Mouse (Mus musculus) kidney, postnatal 0 days (tissue): ENCODE results near the gene B3gntl1. TPM values are rescaled to one million over a fixed set of nuclear protein-coding genes. Genes with fewer than 3 reads are reported as not detected.

Experiments
- ATAC-seq: fragments of 200-750 bp; cut with Nextera tagmentation; replicated peaks from 2 replicates; pipeline ENCODE4 v1.8.0; 2017; ENCODE audit warnings: low read depth, moderate number of reproducible peaks, moderate TSS enrichment, moderate library complexity; ENCODE audit not compliant: low FRiP score
- DNase-seq: peaks from one replicate; pipeline ENCODE4 v3.0.0-alpha.2; 2016; ENCODE audit warnings: low spot score
- H3K27ac ChIP-seq: fragments of 300-500 bp; sonication (generic); 2 replicates; pipeline ENCODE4 v1.5.1; 2014; ENCODE audit warnings: mild to moderate bottlenecking
- H3K27me3 ChIP-seq: fragments of 300-500 bp; sonication (generic); 2 replicates; pipeline ENCODE4 v1.6.1; 2014; ENCODE audit warnings: low read length, mixed read lengths; ENCODE audit not compliant: insufficient read depth
- H3K36me3 ChIP-seq: fragments of 300-500 bp; sonication (generic); 2 replicates; pipeline ENCODE4 v1.6.1; 2014; ENCODE audit warnings: low read length, mixed read lengths; ENCODE audit not compliant: insufficient read depth
- H3K4me1 ChIP-seq: fragments of 300-500 bp; sonication (generic); replicated peaks from 2 replicates; pipeline ENCODE4 v1.6.1; 2014; ENCODE audit warnings: antibody characterized with exemption, low read length, mixed read lengths; ENCODE audit not compliant: insufficient read depth
- H3K4me2 ChIP-seq: fragments of 300-500 bp; sonication (generic); 2 replicates; pipeline ENCODE4 v1.6.1; 2014; ENCODE audit warnings: mild to moderate bottlenecking, low read length, moderate library complexity, mixed read lengths
- H3K4me3 ChIP-seq: fragments of 300-500 bp; sonication (generic); replicated peaks from 2 replicates; pipeline ENCODE4 v1.5.1; 2014; ENCODE audit warnings: low read depth, low read length
- H3K9ac ChIP-seq: fragments of 300-500 bp; sonication (generic); 2 replicates; pipeline ENCODE4 v1.6.1; 2014; ENCODE audit warnings: low read depth, low read length
- H3K9me3 ChIP-seq: fragments of 300-500 bp; sonication (generic); replicated peaks from 2 replicates; pipeline ENCODE4 v1.6.1; 2016; ENCODE audit warnings: low read length, inconsistent platforms, mixed read lengths
- CTCF ChIP-seq: IDR thresholded peaks from 2 replicates; pipeline ENCODE4 v1.5.1; 2016; ENCODE audit warnings: antibody characterized with exemption, low read depth, mild to moderate bottlenecking, moderate library complexity
- WGBS: fragments of 180-500 bp; shearing (Covaris S2); extraction: QIAGEN DNeasy Blood & Tissue Kit; methylation state at CpG from one replicate; pipeline ENCODE4 v1.1.7; 2014; 5-methylcytosine and 5-hydroxymethylcytosine counted together
- polyA plus RNA-seq: library from polyadenylated mRNA; unstranded; fragments of >200 nt; fragmentation: Nextera tagmentation; extraction: Ambion mirVana; gene quantifications from 2 replicates; pipeline ENCODE4 v1.2.1, GENCODE M21; 2015

Gene B3gntl1
- polyA plus RNA-seq, 1 experiment from 2014 or later: 5.3 TPM

GRCm38 (mm10) chr11:121597254-121597653, 75.7 kb downstream of the B3gntl1 start:
- Histone ChIP-seq H3K9me3 (no peaks in the 10 kb centered on the region), H3K4me2 (no peak overlapping the region), H3K4me1 (no peaks in the 10 kb centered on the region), H3K36me3 (peaks cover 21% of the 10 kb centered on the region; the same call in 1 of the 2 replicates), H3K4me3 (no peak overlapping the region), H3K27ac (no peak overlapping the region), H3K9ac (no peak overlapping the region), H3K27me3 (no peaks in the 10 kb centered on the region)
- DNase-seq (no peak), ATAC-seq (no peak)
- no peak for TF ChIP-seq CTCF
- 77% methylated on average over 6 of the region's 6 CpGs for WGBS

- no peak for ATAC-seq
- Histone ChIP-seq H3K36me3 (0 out of 2 replicates have a peak, but pooled peaks cover 5% of the 10 kb centered on the region), H3K9me3 (no peaks in the 10 kb centered on the region), H3K9ac (no peak overlapping the region), H3K27me3 (no peaks in the 10 kb centered on the region), H3K4me2 (no peak overlapping the region), H3K27ac (no peak overlapping the region), H3K4me3 (no peak overlapping the region), H3K4me1 (no peaks in the 10 kb centered on the region)
- no peak for TF ChIP-seq CTCF
- no peak for DNase-seq
These were observed 91.1 kb downstream of the B3gntl1 start for GRCm38 (mm10) chr11:121581856-121582255.

Other genes with a start within 250 kb of the B3gntl1 start
- gene Fn3k, start 238.2 kb downstream of the B3gntl1 start, polyA plus RNA-seq: 5.6 and 6.6 TPM in 2 replicates
- 29.8 and 36.1 TPM in 2 replicates for gene Tbcd, start 221.2 kb downstream of the B3gntl1 start, polyA plus RNA-seq
- gene Zfp750, start 153.8 kb downstream of the B3gntl1 start, polyA plus RNA-seq: 0.98 and 1.3 TPM in 2 replicates
- gene Metrnl, start 28.4 kb upstream of the B3gntl1 start, polyA plus RNA-seq: 29.3 and 35.4 TPM in 2 replicates
- gene Ptchd3, start 157.1 kb upstream of the B3gntl1 start, polyA plus RNA-seq: not detected in 2 replicates